Mouse (Mus musculus) limb, embryonic 12.5 days (tissue): ENCODE results near the gene Proser2. TPM values are rescaled to one million over a fixed set of nuclear protein-coding genes. Genes with fewer than 3 reads are reported as not detected.

Source experiments
- ATAC-seq: fragments of 200-750 bp; cut with Nextera tagmentation; 2 replicates; pipeline ENCODE4 v1.8.0; 2017; ENCODE audit warnings: low read depth, moderate TSS enrichment; ENCODE audit not compliant: insufficient number of reproducible peaks, insufficient read depth, low FRiP score, low TSS enrichment
- H3K27ac ChIP-seq: fragments of 300-500 bp; sonication (generic); 2 replicates; pipeline ENCODE4 v1.5.1; 2016; ENCODE audit warnings: mild to moderate bottlenecking, moderate library complexity
- H3K27me3 ChIP-seq: fragments of 300-500 bp; sonication (generic); 2 replicates; pipeline ENCODE4 v1.6.1; 2016; ENCODE audit warnings: mild to moderate bottlenecking, moderate library complexity
- H3K36me3 ChIP-seq: fragments of 300-500 bp; sonication (generic); 2 replicates; pipeline ENCODE4 v1.6.1; 2016; ENCODE audit warnings: mild to moderate bottlenecking, moderate library complexity
- H3K4me1 ChIP-seq: fragments of 300-500 bp; sonication (generic); replicated peaks from 2 replicates; pipeline ENCODE4 v1.6.1; 2016
- H3K4me2 ChIP-seq: fragments of 300-500 bp; sonication (generic); 2 replicates; pipeline ENCODE4 v1.6.1; 2016; ENCODE audit warnings: mild to moderate bottlenecking, moderate library complexity
- H3K4me3 ChIP-seq: fragments of 300-500 bp; sonication (generic); replicated peaks from 2 replicates; pipeline ENCODE4 v1.5.1; 2016; ENCODE audit warnings: mild to moderate bottlenecking
- H3K9ac ChIP-seq: fragments of 300-500 bp; sonication (generic); replicated peaks from 2 replicates; pipeline ENCODE4 v1.6.1; 2016; ENCODE audit warnings: mild to moderate bottlenecking, moderate library complexity
- H3K9me3 ChIP-seq: fragments of 300-500 bp; sonication (generic); 2 replicates; pipeline ENCODE4 v1.6.1; 2016; ENCODE audit warnings: mild to moderate bottlenecking, moderate library complexity
- WGBS: fragments of 180-500 bp; shearing (Covaris S2); methylation state at CpG from one replicate; pipeline ENCODE4 v1.1.7; 2016; 5-methylcytosine and 5-hydroxymethylcytosine counted together
- polyA plus RNA-seq: library from polyadenylated mRNA; unstranded; fragments of >200 nt; fragmentation: Nextera tagmentation; extraction: Ambion mirVana; gene quantifications from 2 replicates; pipeline ENCODE4 v1.2.1, GENCODE M21; 2016

Gene Proser2
- polyA plus RNA-seq, 1 experiment from 2014 or later = 6.8 TPM

DNA sequence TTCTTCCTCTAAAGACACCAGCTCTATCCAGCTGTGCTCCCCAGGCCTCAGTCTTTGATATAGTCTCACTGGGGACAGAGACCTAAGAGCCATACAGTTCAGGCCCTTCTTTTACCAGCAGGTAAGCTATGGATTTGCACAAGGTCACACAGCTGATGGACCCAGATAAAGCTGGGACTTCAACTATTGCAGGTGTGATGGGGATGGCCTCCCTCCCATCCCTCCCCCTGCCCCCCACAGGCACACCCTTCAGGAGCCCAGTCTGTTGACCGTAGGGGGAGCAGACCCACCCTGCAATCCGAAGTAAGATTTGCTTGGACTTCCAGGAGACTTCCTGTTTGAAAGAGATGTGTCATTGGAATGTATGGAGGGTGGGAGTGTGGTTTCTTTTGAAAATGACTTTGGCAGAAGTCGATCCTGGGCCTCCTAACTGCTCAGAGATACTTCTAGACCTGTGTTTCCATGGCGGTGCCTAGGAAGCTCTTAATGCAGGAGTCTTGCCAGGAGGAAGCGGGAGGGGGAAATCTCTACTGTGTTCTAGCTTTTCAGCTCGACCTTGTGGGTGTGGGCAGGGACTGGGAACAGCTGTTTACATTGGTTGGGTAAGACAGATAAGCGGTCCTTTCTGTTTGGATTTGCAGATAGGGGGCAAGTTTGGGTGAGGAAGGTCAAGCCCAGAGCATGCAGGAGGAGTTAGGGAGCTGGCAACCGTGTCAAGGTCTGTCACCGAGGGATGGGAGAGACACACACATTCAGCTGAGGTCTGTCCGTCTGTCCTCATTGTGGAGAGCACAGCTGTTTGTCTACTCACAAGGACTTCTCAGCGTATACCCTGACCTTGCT, 58.2 kb downstream of the Proser2 start:
- WGBS = 62% methylated on average over 11 of the region's 11 CpGs
- Histone ChIP-seq H3K4me1 (peaks cover 17% of the 10 kb centered on the region), H3K27me3 (no peaks in the 10 kb centered on the region), H3K36me3 (no peaks in the 10 kb centered on the region), H3K27ac (no peak overlapping the region), H3K9ac (no peak overlapping the region), H3K4me2 (no peak overlapping the region), H3K4me3 (no peak overlapping the region), H3K9me3 (no peaks in the 10 kb centered on the region)
- ATAC-seq = no peak

DNA sequence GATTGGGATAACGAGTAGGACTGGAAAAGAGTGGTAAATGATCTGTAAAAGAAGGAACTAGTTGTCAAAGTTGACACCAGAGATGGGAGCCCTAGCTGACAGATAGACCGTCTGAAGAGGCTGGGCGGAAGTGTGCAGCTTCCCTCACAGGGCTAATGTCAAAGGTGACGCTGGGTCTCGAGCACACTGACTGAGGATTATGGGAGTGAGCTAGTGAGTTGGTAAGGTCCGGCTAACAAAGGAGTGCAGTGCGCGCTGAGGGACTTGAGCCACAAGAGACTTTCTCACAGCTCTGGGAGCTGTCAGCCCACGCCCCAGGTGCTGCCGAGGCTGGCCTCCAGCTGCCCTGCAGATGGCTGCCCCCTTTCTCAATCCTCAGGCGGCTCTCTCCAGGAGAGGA, 59.1 kb downstream of the Proser2 start:
- Histone ChIP-seq H3K36me3 (no peaks in the 10 kb centered on the region), H3K4me3 (no peak overlapping the region), H3K27ac (no peak overlapping the region), H3K9me3 (no peaks in the 10 kb centered on the region), H3K4me2 (no peak overlapping the region), H3K4me1 (peaks cover 16% of the 10 kb centered on the region), H3K27me3 (no peaks in the 10 kb centered on the region), H3K9ac (no peak overlapping the region)
- 41% methylated on average over 11 of the region's 11 CpGs for WGBS
- no peak for ATAC-seq

DNA sequence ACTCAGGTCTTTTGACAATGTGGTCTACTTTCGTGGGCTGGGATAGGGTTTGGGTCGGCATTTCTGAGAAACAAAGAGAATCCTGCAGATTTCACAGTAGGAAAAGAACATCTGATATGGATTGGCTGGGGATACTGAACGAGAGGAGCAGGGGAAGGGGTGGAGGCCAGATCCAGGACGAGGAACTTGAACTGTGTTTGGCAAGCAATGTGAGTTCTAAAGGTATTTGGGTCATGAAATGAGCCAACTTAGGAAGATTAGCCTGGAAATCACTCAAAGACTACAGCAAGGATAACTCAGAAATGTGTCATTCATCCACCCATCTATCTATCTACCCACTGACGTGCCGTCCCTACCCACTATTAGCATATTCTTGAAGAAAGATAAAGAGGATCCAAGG, 62.7 kb downstream of the Proser2 start:
- no peaks in the 10 kb centered on the region for H3K4me1 ChIP-seq
- no peaks in the 10 kb centered on the region for H3K36me3 ChIP-seq
- H3K27ac ChIP-seq = no peak overlapping the region
- H3K27me3 ChIP-seq = no peaks in the 10 kb centered on the region
- 92% methylated on average over 6 of the region's 6 CpGs for WGBS
- no peaks in the 10 kb centered on the region for H3K9me3 ChIP-seq
- no peak for ATAC-seq
- no peak overlapping the region for H3K4me2 ChIP-seq
- no peak overlapping the region for H3K9ac ChIP-seq
- no peak overlapping the region for H3K4me3 ChIP-seq

DNA sequence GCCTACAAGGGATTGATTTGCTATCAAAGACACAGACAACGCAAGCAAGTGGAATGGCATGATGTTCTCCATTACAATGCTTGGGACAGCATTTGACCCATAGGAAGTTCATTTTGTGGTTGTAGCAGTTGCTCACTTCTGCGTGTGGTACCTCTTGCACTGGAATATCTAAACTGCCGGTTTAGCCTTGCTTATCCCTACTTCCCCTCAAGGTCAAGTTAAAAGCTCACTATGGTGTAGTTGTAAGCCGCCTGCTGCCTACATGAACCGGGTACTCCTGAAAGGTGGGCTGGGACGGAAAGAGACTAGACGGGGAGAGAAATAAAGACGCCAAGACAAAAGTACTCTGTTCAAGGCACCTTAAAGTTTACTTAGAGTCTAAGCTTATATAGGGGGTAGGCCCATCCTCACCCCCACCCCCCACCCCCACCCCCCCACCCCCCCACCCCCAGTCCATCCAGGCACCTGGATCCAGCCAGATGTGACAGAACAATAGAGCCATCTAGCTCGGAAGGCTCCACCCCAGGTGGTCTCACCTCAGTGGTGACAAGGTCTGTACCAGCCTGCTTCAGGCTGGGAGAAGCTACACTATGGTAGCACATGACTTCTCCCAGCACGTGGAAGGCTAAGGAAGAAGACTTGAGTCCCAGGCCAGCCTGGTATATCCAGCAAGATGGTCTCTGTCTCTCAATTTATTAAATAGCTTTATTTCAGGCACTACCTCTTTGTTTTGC, 69.8 kb downstream of the Proser2 start:
- Histone ChIP-seq H3K9me3 (no peaks in the 10 kb centered on the region), H3K4me3 (no peak overlapping the region), H3K27ac (no peak overlapping the region), H3K4me1 (no peaks in the 10 kb centered on the region), H3K27me3 (no peaks in the 10 kb centered on the region), H3K9ac (no peak overlapping the region), H3K36me3 (peaks cover 23% of the 10 kb centered on the region), H3K4me2 (no peak overlapping the region)
- ATAC-seq = no peak
- WGBS = 79% methylated on average over 10 of the region's 10 CpGs

DNA sequence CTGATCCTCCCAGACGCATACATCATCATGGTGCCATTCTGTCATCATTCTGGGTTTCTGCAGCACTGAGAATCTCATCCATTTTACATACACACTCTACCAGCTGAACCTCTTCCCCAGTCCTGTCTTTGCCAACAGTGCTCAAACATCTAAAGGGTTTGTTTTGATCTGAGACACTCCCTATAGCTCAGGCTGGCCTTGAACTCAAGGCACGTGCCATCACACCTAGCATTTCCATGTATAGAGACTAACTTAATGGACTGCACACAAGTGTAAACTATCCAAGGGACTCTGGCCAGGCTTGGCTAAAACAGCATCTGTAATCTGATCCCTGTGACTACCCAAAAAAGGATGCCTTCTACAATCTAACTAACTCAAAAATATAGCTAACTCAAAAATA, 70.7 kb downstream of the Proser2 start:
- 76% methylated on average over 2 of the region's 2 CpGs for WGBS
- H3K27me3 ChIP-seq = no peaks in the 10 kb centered on the region
- peaks cover 31% of the 10 kb centered on the region for H3K36me3 ChIP-seq
- no peak overlapping the region for H3K9ac ChIP-seq
- no peak overlapping the region for H3K27ac ChIP-seq
- no peak overlapping the region for H3K4me2 ChIP-seq
- H3K9me3 ChIP-seq = no peaks in the 10 kb centered on the region
- ATAC-seq = no peak
- H3K4me1 ChIP-seq = no peaks in the 10 kb centered on the region
- no peak overlapping the region for H3K4me3 ChIP-seq

DNA sequence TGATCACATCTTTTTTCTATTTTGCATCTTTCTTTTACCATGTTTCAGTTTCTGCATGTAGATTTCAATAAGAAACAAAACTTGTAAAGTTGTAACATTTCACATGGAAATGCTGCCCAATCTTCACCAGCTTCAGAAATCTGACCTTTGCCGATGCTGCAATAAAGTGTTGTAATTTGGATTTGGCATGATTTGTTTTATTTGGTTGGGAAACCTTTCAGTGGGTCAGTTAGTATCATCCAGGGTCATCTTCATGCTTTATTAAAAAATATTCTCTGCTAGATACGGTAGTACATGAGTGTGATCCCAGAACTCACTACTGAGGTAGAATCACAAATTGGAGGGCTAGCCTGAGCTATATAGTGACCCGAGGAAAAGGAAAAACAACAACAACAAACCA, 73.5 kb downstream of the Proser2 start:
- Histone ChIP-seq H3K4me3 (no peak overlapping the region), H3K36me3 (peaks cover 52% of the 10 kb centered on the region), H3K27me3 (no peaks in the 10 kb centered on the region), H3K27ac (no peak overlapping the region), H3K9ac (no peak overlapping the region), H3K9me3 (no peaks in the 10 kb centered on the region), H3K4me2 (no peak overlapping the region), H3K4me1 (no peaks in the 10 kb centered on the region)
- no peak for ATAC-seq
- 94% methylated on average over 3 of the region's 3 CpGs for WGBS

DNA sequence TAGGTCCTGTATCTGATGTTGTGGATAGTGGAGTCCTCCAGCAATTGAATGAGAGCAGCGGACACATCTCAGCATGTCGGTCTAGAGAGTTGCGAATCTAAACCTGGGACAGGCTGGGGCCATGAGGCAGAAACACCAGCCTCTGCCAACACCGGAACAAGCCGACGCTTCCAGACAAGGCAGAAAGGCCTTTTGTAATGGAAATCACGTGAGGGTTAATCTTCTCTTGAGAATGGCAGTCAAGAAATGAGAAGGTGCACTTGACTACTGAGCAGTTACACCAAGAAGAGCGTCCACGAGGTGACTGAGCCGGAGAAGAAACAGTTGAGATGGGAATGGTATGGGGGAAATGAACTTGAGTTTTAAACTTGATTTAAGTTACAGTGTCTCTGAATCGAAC, 74.5 kb downstream of the Proser2 start:
- no peak overlapping the region for H3K27ac ChIP-seq
- ATAC-seq = no peak
- 97% methylated on average over 11 of the region's 11 CpGs for WGBS
- H3K9me3 ChIP-seq = no peaks in the 10 kb centered on the region
- H3K4me2 ChIP-seq = no peak overlapping the region
- no peak overlapping the region for H3K9ac ChIP-seq
- H3K4me3 ChIP-seq = no peak overlapping the region
- peaks cover 62% of the 10 kb centered on the region for H3K36me3 ChIP-seq
- H3K4me1 ChIP-seq = no peaks in the 10 kb centered on the region
- H3K27me3 ChIP-seq = no peaks in the 10 kb centered on the region

DNA sequence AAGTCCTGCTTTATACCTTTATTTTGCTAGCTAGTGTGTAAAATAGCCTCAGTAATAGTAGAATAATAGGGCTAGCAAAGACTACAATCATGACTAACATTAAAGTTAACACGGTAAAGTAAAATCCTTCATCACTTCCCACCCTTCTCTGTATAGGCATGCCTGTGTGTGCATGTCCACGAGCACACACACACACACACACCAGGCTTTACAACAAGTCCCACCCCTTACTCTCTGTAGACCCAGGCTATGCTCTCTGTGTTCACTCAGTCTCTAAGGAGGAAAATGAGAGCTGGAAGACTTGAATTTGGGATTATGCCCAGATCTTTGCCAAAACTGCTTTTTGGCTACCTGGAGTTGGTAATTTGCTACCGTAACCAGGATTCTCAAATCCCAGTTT, 81.0 kb downstream of the Proser2 start:
- WGBS = 90% methylated on average over 3 of the region's 3 CpGs
- Histone ChIP-seq H3K4me2 (no peak overlapping the region), H3K27me3 (no peaks in the 10 kb centered on the region), H3K4me3 (no peak overlapping the region), H3K4me1 (no peaks in the 10 kb centered on the region), H3K27ac (no peak overlapping the region), H3K36me3 (peaks cover 69% of the 10 kb centered on the region), H3K9ac (no peak overlapping the region), H3K9me3 (no peaks in the 10 kb centered on the region)
- no peak for ATAC-seq

DNA sequence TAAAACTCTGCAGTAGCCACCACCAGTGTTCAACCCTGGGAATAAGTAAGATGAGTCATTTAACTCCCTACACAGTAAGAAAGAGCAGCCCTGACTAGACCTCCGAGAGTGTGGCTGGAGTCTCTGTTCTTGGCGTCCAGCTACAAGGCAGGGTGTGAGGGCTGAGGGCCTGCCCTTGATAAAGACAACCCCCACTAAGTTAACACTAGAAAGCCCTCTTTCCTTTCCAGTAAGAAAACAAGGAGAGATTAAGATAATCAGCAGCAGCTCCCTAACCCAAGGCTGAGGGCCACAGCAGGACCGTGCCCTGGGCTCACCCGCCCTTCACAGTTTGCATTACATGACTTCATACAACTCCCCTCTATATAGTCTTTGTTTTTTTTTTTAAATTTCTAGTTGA, 81.4 kb downstream of the Proser2 start:
- H3K27me3 ChIP-seq = no peaks in the 10 kb centered on the region
- H3K36me3 ChIP-seq = peaks cover 70% of the 10 kb centered on the region
- H3K9me3 ChIP-seq = no peaks in the 10 kb centered on the region
- H3K4me2 ChIP-seq = no peak overlapping the region
- no peak overlapping the region for H3K9ac ChIP-seq
- no peaks in the 10 kb centered on the region for H3K4me1 ChIP-seq
- WGBS = 87% methylated on average over 4 of the region's 4 CpGs
- no peak overlapping the region for H3K4me3 ChIP-seq
- no peak for ATAC-seq
- H3K27ac ChIP-seq = no peak overlapping the region
